Mouse (Mus musculus) neural tube, embryonic 13.5 days (tissue): ENCODE measurements around the gene Gpr119. TPM values are rescaled to one million over a fixed set of nuclear protein-coding genes. Genes with fewer than 3 reads are reported as not detected.
A peak's percentile ranks its signal among the peaks of the same experiment; 100 is the strongest.

Experiments
- ATAC-seq: fragments of 200-750 bp; cut with Nextera tagmentation; 2 replicates; pipeline ENCODE4 v1.8.0; 2017; ENCODE audit warnings: low read depth, mild to moderate bottlenecking, moderate TSS enrichment, moderate library complexity
- H3K27ac ChIP-seq: fragments of 300-500 bp; sonication (generic); replicated peaks from 2 replicates; pipeline ENCODE4 v1.5.1; 2015; ENCODE audit warnings: moderate library complexity, mild to moderate bottlenecking, inconsistent platforms
- H3K27me3 ChIP-seq: fragments of 300-500 bp; sonication (generic); 2 replicates; pipeline ENCODE4 v1.6.1; 2015; ENCODE audit warnings: mild to moderate bottlenecking, inconsistent platforms
- H3K36me3 ChIP-seq: fragments of 300-500 bp; sonication (generic); 2 replicates; pipeline ENCODE4 v1.6.1; 2015; ENCODE audit warnings: mild to moderate bottlenecking, inconsistent platforms
- H3K4me1 ChIP-seq: fragments of 300-500 bp; sonication (generic); replicated peaks from 2 replicates; pipeline ENCODE4 v1.6.1; 2015; ENCODE audit warnings: inconsistent platforms
- H3K4me2 ChIP-seq: fragments of 300-500 bp; sonication (generic); 2 replicates; pipeline ENCODE4 v1.6.1; 2015; ENCODE audit warnings: inconsistent platforms, mild to moderate bottlenecking, moderate library complexity
- H3K4me3 ChIP-seq: fragments of 300-500 bp; sonication (generic); 2 replicates; pipeline ENCODE4 v1.5.1; 2015; ENCODE audit warnings: mild to moderate bottlenecking, inconsistent platforms
- H3K9ac ChIP-seq: fragments of 300-500 bp; sonication (generic); 2 replicates; pipeline ENCODE4 v1.6.1; 2015; ENCODE audit warnings: moderate library complexity, mild to moderate bottlenecking, inconsistent platforms
- H3K9me3 ChIP-seq: fragments of 300-500 bp; sonication (generic); 2 replicates; pipeline ENCODE4 v1.6.1; 2016; ENCODE audit warnings: inconsistent platforms
- WGBS: fragments of 180-500 bp; shearing (Covaris S2); methylation state at CpG from one replicate; pipeline ENCODE4 v1.1.7; 2015; 5-methylcytosine and 5-hydroxymethylcytosine counted together
- microRNA-seq: library from miRNA; unstranded; fragments of <30 nt; microRNA quantifications from one replicate; pipeline ENCODE4, GENCODE M21; 2016
- polyA plus RNA-seq: library from polyadenylated mRNA; unstranded; fragments of >200 nt; fragmentation: Nextera tagmentation; extraction: Ambion mirVana; gene quantifications from 2 replicates; pipeline ENCODE4 v1.2.1, GENCODE M21; 2015

Gpr119 gene
- polyA plus RNA-seq, 1 experiment from 2014 or later = 0.29 TPM

- H3K4me2 ChIP-seq = peak within 1 kb of the TSS; percentile 58
- H3K27ac ChIP-seq = peak within 1 kb of the TSS; percentile 84
- 17% methylated on average over 38 of the region's 38 CpGs for WGBS
- ATAC-seq = peak; percentile 98
- peak within 1 kb of the TSS; percentile 53 for H3K4me3 ChIP-seq
- no peaks in the 10 kb centered on the region for H3K36me3 ChIP-seq
- H3K4me1 ChIP-seq = peaks cover 8% of the 10 kb centered on the region; the same call in 1 of the 2 replicates
- H3K9me3 ChIP-seq = no peaks in the 10 kb centered on the region
- H3K9ac ChIP-seq = peak within 1 kb of the TSS; percentile 73
- no peaks in the 10 kb centered on the region for H3K27me3 ChIP-seq
Measured at GRCm38 (mm10) chrX:48623379-48624053, 50.8 kb downstream of the Gpr119 start, which contains the start of gene Slc25a14. Gene Slc25a14 (plus strand): TSS chrX:48623413.

GRCm38 (mm10) chrX:48623049-48623378 lies 51.3 kb downstream of the Gpr119 start:
- no peaks in the 10 kb centered on the region for H3K36me3 ChIP-seq
- H3K4me3 ChIP-seq = peak overlapping the region; percentile 53
- ATAC-seq = no peak
- H3K27me3 ChIP-seq = no peaks in the 10 kb centered on the region
- peak overlapping the region; percentile 73 for H3K9ac ChIP-seq
- H3K4me1 ChIP-seq = peaks cover 8% of the 10 kb centered on the region; the same call in 1 of the 2 replicates
- H3K4me2 ChIP-seq = peak overlapping the region; percentile 58
- H3K9me3 ChIP-seq = no peaks in the 10 kb centered on the region
- H3K27ac ChIP-seq = peak overlapping the region; percentile 84
- 18% methylated on average over 4 of the region's 4 CpGs for WGBS

Small RNA genes lying within 50 kb of the gene (microRNA-seq; reads per million reads assigned to microRNA genes)
- gene Gm27828 = not detected

Other genes with a start within 250 kb of the Gpr119 start
- 0.85 and 0.92 TPM in 2 replicates for gene Elf4, start 211.3 kb downstream of the Gpr119 start, polyA plus RNA-seq
- gene Aifm1, start 160.9 kb downstream of the Gpr119 start, polyA plus RNA-seq = 44.1 and 51.9 TPM in 2 replicates
- gene Rab33a, start 155.2 kb downstream of the Gpr119 start, polyA plus RNA-seq = 81.3 and 89.1 TPM in 2 replicates
- 8.8 and 10.6 TPM in 2 replicates for gene Zfp280c, start 80.0 kb downstream of the Gpr119 start, polyA plus RNA-seq
- 33.4 and 36.0 TPM in 2 replicates for gene Slc25a14, start 51.1 kb downstream of the Gpr119 start, polyA plus RNA-seq
- gene Rbmx2, start 20.5 kb upstream of the Gpr119 start, polyA plus RNA-seq = 13.9 and 25.9 TPM in 2 replicates
- gene Gm595, start 203.2 kb upstream of the Gpr119 start, polyA plus RNA-seq = not detected in 2 replicates